Mouse (Mus musculus): ENCODE measurements around the gene Hspg2. TPM values are rescaled to one million over a fixed set of nuclear protein-coding genes. Genes with fewer than 3 reads are reported as not detected.

Hspg2 gene
- polyA plus RNA-seq, 1 experiment from 2014 or later: 58.1 TPM

DNA sequence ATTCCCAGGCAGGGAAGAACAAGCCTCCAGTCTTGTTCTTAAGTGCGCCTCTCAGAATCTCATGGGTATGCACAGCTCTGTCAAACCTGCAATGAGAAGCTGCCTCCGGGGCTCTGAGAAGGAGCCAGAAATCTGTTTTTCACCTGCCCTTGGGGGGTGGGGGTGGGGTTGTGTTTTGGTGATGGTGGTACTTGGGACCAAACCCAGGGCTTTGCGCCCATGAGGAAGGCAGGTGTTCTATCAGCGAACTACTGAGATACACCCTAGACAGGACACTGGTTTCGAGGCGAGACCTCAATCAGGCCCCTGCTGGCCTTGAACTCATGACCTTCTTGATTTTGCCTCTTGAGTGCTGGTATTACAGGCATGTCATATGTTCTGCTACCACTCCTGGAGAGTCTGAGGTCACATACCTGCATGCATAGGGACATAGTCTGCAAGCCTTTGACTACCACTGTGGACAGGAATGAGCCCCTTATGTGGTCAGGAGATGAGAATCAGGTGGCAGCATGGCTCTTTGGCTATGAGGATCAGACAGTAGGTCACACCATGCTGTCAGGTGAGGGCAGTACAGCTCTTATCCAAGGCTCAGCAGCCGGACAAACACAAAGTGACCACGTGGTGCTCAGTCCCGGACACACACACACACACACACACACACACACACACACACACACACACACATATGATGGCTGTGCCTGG lies 30.5 kb downstream of the Hspg2 start:
- Histone ChIP-seq H3K36me3 (ENCODE audit: insufficient read depth) (peaks cover 32% of the 10 kb centered on the region), H3K4me2 (no peak overlapping the region), H3K4me1 (ENCODE audit: insufficient read depth) (peaks cover 36% of the 10 kb centered on the region), H3K27ac (ENCODE audit: low read depth) (peak overlapping the region; percentile 82), H3K27me3 (ENCODE audit: insufficient read depth, low read length) (no peaks in the 10 kb centered on the region), H3K9me3 (ENCODE audit: low read depth, low read length) (no peaks in the 10 kb centered on the region), H3K4me3 (ENCODE audit: low read depth, low read length) (no peak overlapping the region), H3K9ac (no peak overlapping the region)
- no peak for DNase-seq
- no peak for TF ChIP-seq CTCF (IDR thresholded peaks at IDR 0.05; ENCODE audit: low read depth)
- WGBS: 76% methylated on average over 9 of the region's 9 CpGs
- ATAC-seq (ENCODE audit: insufficient read depth): no peak

DNA sequence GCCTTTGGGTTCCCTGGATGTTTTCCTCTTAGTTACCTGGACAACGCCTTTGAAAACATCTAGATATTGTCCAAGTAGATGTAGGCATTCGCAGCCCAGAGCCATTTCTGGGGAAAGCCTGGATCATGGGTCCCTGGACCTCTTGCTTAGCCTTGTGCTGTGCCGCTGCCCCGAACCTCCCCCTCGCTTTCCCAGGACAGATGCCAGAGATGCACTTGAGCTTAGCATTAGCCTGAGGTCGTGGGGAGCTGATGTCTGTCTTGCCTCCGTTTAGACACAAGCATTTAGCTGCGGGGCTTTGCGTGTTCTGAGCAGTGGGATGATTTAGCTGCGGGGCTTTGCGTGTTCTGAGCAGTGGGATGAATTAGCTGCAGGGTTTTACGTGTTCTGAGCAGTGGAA lies 31.6 kb downstream of the Hspg2 start:
- Histone ChIP-seq H3K27me3 (ENCODE audit: insufficient read depth, low read length) (no peaks in the 10 kb centered on the region), H3K9ac (no peak overlapping the region), H3K4me1 (ENCODE audit: insufficient read depth) (peaks cover 26% of the 10 kb centered on the region), H3K27ac (ENCODE audit: low read depth) (no peak overlapping the region), H3K36me3 (ENCODE audit: insufficient read depth) (peaks cover 36% of the 10 kb centered on the region), H3K9me3 (ENCODE audit: low read depth, low read length) (no peaks in the 10 kb centered on the region), H3K4me2 (no peak overlapping the region), H3K4me3 (ENCODE audit: low read depth, low read length) (no peak overlapping the region)
- no peak for ATAC-seq (ENCODE audit: insufficient read depth)
- TF ChIP-seq CTCF (IDR thresholded peaks at IDR 0.05; ENCODE audit: low read depth): no peak
- 76% methylated on average over 12 of the region's 12 CpGs for whole genome bisulfite sequencing
- DNase-seq: no peak

DNA sequence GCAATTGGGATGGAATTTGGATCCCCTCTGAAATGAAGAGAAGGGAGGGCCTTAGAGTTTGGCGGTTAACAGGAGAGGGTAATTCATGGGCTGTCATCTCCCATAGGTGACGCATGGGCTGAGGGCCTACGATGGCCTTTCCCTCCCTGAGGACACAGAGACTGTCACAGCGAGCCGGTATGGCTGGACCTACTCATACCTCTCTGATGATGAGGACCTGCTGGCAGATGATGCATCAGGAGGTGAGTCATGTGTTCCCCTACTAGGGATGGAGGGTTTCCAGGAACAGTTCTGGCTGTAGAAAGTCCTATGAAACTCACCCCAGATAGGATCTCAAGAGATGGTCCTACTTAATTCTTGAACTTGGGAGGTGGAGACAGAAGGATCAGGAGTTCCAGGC lies 32.4 kb downstream of the Hspg2 start:
- Histone ChIP-seq H3K36me3 (ENCODE audit: insufficient read depth) (peaks cover 36% of the 10 kb centered on the region), H3K27me3 (ENCODE audit: insufficient read depth, low read length) (no peaks in the 10 kb centered on the region), H3K9me3 (ENCODE audit: low read depth, low read length) (no peaks in the 10 kb centered on the region), H3K9ac (no peak overlapping the region), H3K4me3 (ENCODE audit: low read depth, low read length) (no peak overlapping the region), H3K27ac (ENCODE audit: low read depth) (no peak overlapping the region), H3K4me2 (no peak overlapping the region), H3K4me1 (ENCODE audit: insufficient read depth) (peaks cover 19% of the 10 kb centered on the region)
- ATAC-seq (ENCODE audit: insufficient read depth) (no peak), DNase-seq (no peak)
- TF ChIP-seq CTCF (IDR thresholded peaks at IDR 0.05; ENCODE audit: low read depth): no peak
- 88% methylated on average over 5 of the region's 5 CpGs for WGBS

GRCm38 (mm10) chr4:137502183-137502582 lies 33.6 kb downstream of the Hspg2 start:
- Histone ChIP-seq H3K27me3 (ENCODE audit: insufficient read depth, low read length) (no peaks in the 10 kb centered on the region), H3K4me2 (no peak overlapping the region), H3K9me3 (ENCODE audit: low read depth, low read length) (no peaks in the 10 kb centered on the region), H3K9ac (no peak overlapping the region), H3K27ac (ENCODE audit: low read depth) (no peak overlapping the region), H3K4me1 (ENCODE audit: insufficient read depth) (peaks cover 18% of the 10 kb centered on the region), H3K4me3 (ENCODE audit: low read depth, low read length) (no peak overlapping the region), H3K36me3 (ENCODE audit: insufficient read depth) (peaks cover 36% of the 10 kb centered on the region)
- 84% methylated on average over 10 of the region's 10 CpGs for WGBS
- no peak for TF ChIP-seq CTCF (IDR thresholded peaks at IDR 0.05; ENCODE audit: low read depth)
- DNase-seq (no peak), ATAC-seq (ENCODE audit: insufficient read depth) (no peak)

DNA sequence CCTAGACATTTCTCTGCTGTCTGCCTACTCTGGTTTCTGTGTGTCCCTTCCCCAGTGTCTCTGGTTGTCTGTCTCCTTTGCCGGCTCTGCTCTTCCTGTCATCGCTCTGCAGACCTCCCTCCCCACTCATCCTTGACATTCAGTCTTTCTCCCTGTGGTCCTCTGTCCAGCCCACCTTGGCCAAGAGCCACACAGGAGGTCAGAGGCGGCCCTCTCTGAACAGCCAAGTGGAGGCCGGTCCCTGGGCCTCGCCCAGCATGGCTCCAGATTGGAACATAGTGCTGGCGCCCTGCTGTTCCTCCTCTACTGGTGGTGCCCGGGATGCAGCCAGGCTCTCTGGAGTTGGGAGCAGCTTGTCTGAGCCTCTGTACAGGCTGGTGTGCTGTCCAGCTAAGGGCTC lies 34.2 kb downstream of the Hspg2 start:
- no peak for TF ChIP-seq CTCF (IDR thresholded peaks at IDR 0.05; ENCODE audit: low read depth)
- no peak overlapping the region for H3K9ac ChIP-seq
- ATAC-seq (ENCODE audit: insufficient read depth): no peak
- no peak for DNase-seq
- peaks cover 12% of the 10 kb centered on the region for H3K4me1 ChIP-seq (ENCODE audit: insufficient read depth)
- H3K4me3 ChIP-seq (ENCODE audit: low read depth, low read length): no peak overlapping the region
- H3K27me3 ChIP-seq (ENCODE audit: insufficient read depth, low read length): no peaks in the 10 kb centered on the region
- peaks cover 42% of the 10 kb centered on the region for H3K36me3 ChIP-seq (ENCODE audit: insufficient read depth)
- H3K4me2 ChIP-seq: no peak overlapping the region
- 79% methylated on average over 7 of the region's 7 CpGs for WGBS
- no peak overlapping the region for H3K27ac ChIP-seq (ENCODE audit: low read depth)
- H3K9me3 ChIP-seq (ENCODE audit: low read depth, low read length): no peaks in the 10 kb centered on the region

- no peak overlapping the region for H3K9ac ChIP-seq
- no peak for TF ChIP-seq CTCF (IDR thresholded peaks at IDR 0.05; ENCODE audit: low read depth)
- no peaks in the 10 kb centered on the region for H3K27me3 ChIP-seq (ENCODE audit: insufficient read depth, low read length)
- no peak overlapping the region for H3K4me2 ChIP-seq
- no peaks in the 10 kb centered on the region for H3K9me3 ChIP-seq (ENCODE audit: low read depth, low read length)
- WGBS: 66% methylated on average over 6 of the region's 6 CpGs
- H3K27ac ChIP-seq (ENCODE audit: low read depth): no peak overlapping the region
- no peak overlapping the region for H3K4me3 ChIP-seq (ENCODE audit: low read depth, low read length)
- H3K4me1 ChIP-seq (ENCODE audit: insufficient read depth): peaks cover 5% of the 10 kb centered on the region
- ATAC-seq (ENCODE audit: insufficient read depth): peak; percentile 19; the same call in 1 of the 2 replicates
- H3K36me3 ChIP-seq (ENCODE audit: insufficient read depth): peaks cover 50% of the 10 kb centered on the region
- DNase-seq: no peak
Measured at GRCm38 (mm10) chr4:137503509-137503971, 35.0 kb downstream of the Hspg2 start.

DNA sequence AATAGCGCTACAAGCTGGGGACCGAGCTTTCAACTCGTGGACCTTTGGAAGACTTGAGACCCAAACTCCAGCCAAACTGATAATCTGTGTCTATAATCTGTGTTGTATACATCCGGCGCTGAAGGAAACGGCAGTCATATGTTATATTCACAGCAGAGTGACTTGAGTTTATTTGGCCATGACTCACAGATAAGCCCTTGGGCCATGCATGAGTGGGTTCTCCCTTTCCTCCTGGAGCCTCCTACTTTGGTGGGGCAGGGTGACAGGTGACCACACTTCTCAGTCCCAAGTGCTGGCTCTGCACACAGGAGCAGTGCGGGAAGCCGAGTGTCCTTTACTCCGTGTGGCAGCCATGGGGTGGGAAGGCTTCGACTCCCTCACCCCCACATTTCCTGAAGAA lies 38.1 kb downstream of the Hspg2 start:
- H3K27ac ChIP-seq (ENCODE audit: low read depth): no peak overlapping the region
- peaks cover 71% of the 10 kb centered on the region for H3K36me3 ChIP-seq (ENCODE audit: insufficient read depth)
- H3K4me1 ChIP-seq (ENCODE audit: insufficient read depth): no peaks in the 10 kb centered on the region
- no peaks in the 10 kb centered on the region for H3K27me3 ChIP-seq (ENCODE audit: insufficient read depth, low read length)
- WGBS: 63% methylated on average over 10 of the region's 10 CpGs
- H3K9ac ChIP-seq: no peak overlapping the region
- no peak overlapping the region for H3K4me3 ChIP-seq (ENCODE audit: low read depth, low read length)
- no peak for TF ChIP-seq CTCF (IDR thresholded peaks at IDR 0.05; ENCODE audit: low read depth)
- H3K4me2 ChIP-seq: no peak overlapping the region
- ATAC-seq (ENCODE audit: insufficient read depth) (no peak), DNase-seq (peak; percentile 44)
- no peaks in the 10 kb centered on the region for H3K9me3 ChIP-seq (ENCODE audit: low read depth, low read length)
